Mouse (Mus musculus) midbrain, embryonic 12.5 days (tissue): ENCODE measurements at regions not wholly inside any gene's neighbourhood (a gene's known extent, or its start where the extent isn't known, plus 50 kb on each side); places are given as distances from the start of the nearest gene placed in this dataset. TPM values are rescaled to one million over a fixed set of nuclear protein-coding genes. Genes with fewer than 3 reads are reported as not detected.

Experiments
- ATAC-seq: fragments of 200-750 bp; cut with Nextera tagmentation; 2 replicates; pipeline ENCODE4 v1.8.0; 2017; ENCODE audit warnings: low read depth, moderate TSS enrichment, moderate library complexity; ENCODE audit not compliant: low FRiP score
- H3K27ac ChIP-seq: fragments of 300-500 bp; sonication (generic); replicated peaks from 2 replicates; pipeline ENCODE4 v1.5.1; 2016; ENCODE audit warnings: mild to moderate bottlenecking
- H3K27me3 ChIP-seq: fragments of 300-500 bp; sonication (generic); 2 replicates; pipeline ENCODE4 v1.6.1; 2016; ENCODE audit warnings: mild to moderate bottlenecking
- H3K36me3 ChIP-seq: fragments of 300-500 bp; sonication (generic); 2 replicates; pipeline ENCODE4 v1.6.1; 2016
- H3K4me1 ChIP-seq: fragments of 300-500 bp; sonication (generic); 2 replicates; pipeline ENCODE4 v1.6.1; 2016
- H3K4me2 ChIP-seq: fragments of 300-500 bp; sonication (generic); replicated peaks from 2 replicates; pipeline ENCODE4 v1.6.1; 2016; ENCODE audit warnings: mild to moderate bottlenecking, moderate library complexity
- H3K4me3 ChIP-seq: fragments of 300-500 bp; sonication (generic); 2 replicates; pipeline ENCODE4 v1.5.1; 2016; ENCODE audit warnings: mild to moderate bottlenecking
- H3K9ac ChIP-seq: fragments of 300-500 bp; sonication (generic); replicated peaks from 2 replicates; pipeline ENCODE4 v1.6.1; 2016; ENCODE audit warnings: mild to moderate bottlenecking, moderate library complexity
- H3K9me3 ChIP-seq: fragments of 300-500 bp; sonication (generic); 2 replicates; pipeline ENCODE4 v1.6.1; 2016; ENCODE audit warnings: mild to moderate bottlenecking
- WGBS: fragments of 180-500 bp; shearing (Covaris S2); methylation state at CpG from one replicate; pipeline ENCODE4 v1.1.7; 2016; 5-methylcytosine and 5-hydroxymethylcytosine counted together
- microRNA counts: library from miRNA; unstranded; fragments of <30 nt; microRNA quantifications from one replicate; lab custom pipeline; 2017
- microRNA-seq: library from miRNA; unstranded; fragments of <30 nt; microRNA quantifications from one replicate; pipeline ENCODE4, GENCODE M21; 2017

DNA sequence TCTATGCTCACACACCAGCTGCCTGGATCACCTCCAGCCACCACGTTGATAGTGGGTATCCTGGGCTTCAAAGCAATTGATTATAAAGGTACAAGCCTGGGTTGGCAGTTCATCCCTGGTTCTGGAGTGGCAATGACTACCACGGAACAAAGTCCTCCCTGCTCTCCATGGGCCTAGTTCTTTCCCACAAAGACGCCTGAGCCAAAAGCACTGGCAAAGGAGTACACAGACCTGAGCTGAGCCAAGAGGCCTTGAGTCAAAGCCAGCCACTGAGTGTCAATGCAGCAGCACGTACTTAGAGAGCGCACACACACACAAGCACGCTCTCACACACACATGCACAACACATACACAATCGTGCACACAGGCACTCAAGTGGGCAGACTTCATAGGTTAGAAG is 54.6 kb upstream of the Dio3 start:
- no peaks in the 10 kb centered on the region for H3K36me3 ChIP-seq

DNA sequence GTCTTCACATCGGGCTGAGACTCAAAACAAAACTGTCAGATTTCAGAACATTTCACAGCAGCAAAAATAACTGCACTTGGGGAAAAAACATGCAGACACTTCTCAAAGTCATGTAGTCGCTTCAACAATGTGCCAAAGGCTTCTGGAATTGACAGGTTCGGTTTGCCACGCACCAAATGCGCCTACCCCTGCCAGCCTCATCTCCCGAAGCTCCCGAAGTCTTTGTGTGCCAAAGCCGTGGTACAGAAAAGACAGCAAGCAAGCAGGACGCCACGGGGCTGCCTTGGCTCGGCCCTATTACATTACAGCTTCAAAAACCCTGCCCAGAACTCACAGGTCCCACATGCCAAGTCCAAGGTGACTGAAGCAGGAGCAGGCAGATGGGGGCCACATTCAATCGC is 50.9 kb upstream of the Dio3 start:
- Histone ChIP-seq H3K4me2 (no peak overlapping the region), H3K4me3 (no peak overlapping the region), H3K36me3 (no peaks in the 10 kb centered on the region), H3K4me1 (peaks cover 6% of the 10 kb centered on the region; the same call in 1 of the 2 replicates), H3K27ac (no peak overlapping the region), H3K27me3 (peaks cover 25% of the 10 kb centered on the region; the same call in 1 of the 2 replicates), H3K9me3 (no peaks in the 10 kb centered on the region), H3K9ac (no peak overlapping the region)
- ATAC-seq = no peak
- WGBS = 87% methylated on average over 12 of the region's 12 CpGs

More for the DNA sequence above, 54.6 kb upstream of the Dio3 start:
- no peak overlapping the region for H3K9ac ChIP-seq
- no peaks in the 10 kb centered on the region for H3K9me3 ChIP-seq
- H3K27ac ChIP-seq = no peak overlapping the region
- no peaks in the 10 kb centered on the region for H3K4me1 ChIP-seq
- no peak overlapping the region for H3K4me2 ChIP-seq
- H3K27me3 ChIP-seq = 0 out of 2 replicates have a peak, but pooled peaks cover 4% of the 10 kb centered on the region
- no peak overlapping the region for H3K4me3 ChIP-seq
- ATAC-seq = no peak
- 91% methylated on average over 7 of the region's 7 CpGs for WGBS

MicroRNA genes in the stretch of these regions (microRNA counts, 519-probe panel; counts per million panel counts)
- 5,348 counts per million, percentile 49 among the panel's probes with 10 or more counts for microRNA mmu-miR-1193 (lab: Ali Mortazavi, UCI)
- microRNA mmu-miR-1197 (lab: Ali Mortazavi, UCI) = not detected
- 4,964 counts per million, percentile 41 among the panel's probes with 10 or more counts for microRNA mmu-miR-134 (lab: Ali Mortazavi, UCI)
- 5,087 counts per million, percentile 44 among the panel's probes with 10 or more counts for microRNA mmu-miR-154 (lab: Ali Mortazavi, UCI)
- not detected for microRNA mmu-miR-299 (lab: Ali Mortazavi, UCI)
- microRNA mmu-miR-300 (lab: Ali Mortazavi, UCI) = 6,253 counts per million, percentile 67 among the panel's probes with 10 or more counts
- microRNA mmu-miR-3072 (lab: Ali Mortazavi, UCI) = not detected
- microRNA mmu-miR-323-3p (lab: Ali Mortazavi, UCI) = 5,169 counts per million, percentile 46 among the panel's probes with 10 or more counts
- microRNA mmu-miR-323-5p (lab: Ali Mortazavi, UCI) = not detected
- microRNA mmu-miR-329 (lab: Ali Mortazavi, UCI) = 7,199 counts per million, percentile 81 among the panel's probes with 10 or more counts
- microRNA mmu-miR-369-3p (lab: Ali Mortazavi, UCI) = 7,062 counts per million, percentile 79 among the panel's probes with 10 or more counts
- microRNA mmu-miR-369-5p (lab: Ali Mortazavi, UCI) = 5,073 counts per million, percentile 43 among the panel's probes with 10 or more counts
- 5,855 counts per million, percentile 58 among the panel's probes with 10 or more counts for microRNA mmu-miR-376a (lab: Ali Mortazavi, UCI)
- microRNA mmu-miR-376b (lab: Ali Mortazavi, UCI) = 6,732 counts per million, percentile 72 among the panel's probes with 10 or more counts
- 6,952 counts per million, percentile 76 among the panel's probes with 10 or more counts for microRNA mmu-miR-376c (lab: Ali Mortazavi, UCI)
- microRNA mmu-miR-377 (lab: Ali Mortazavi, UCI) = 5,567 counts per million, percentile 53 among the panel's probes with 10 or more counts
- not detected for microRNA mmu-miR-379 (lab: Ali Mortazavi, UCI)
- microRNA mmu-miR-380-3p (lab: Ali Mortazavi, UCI) = not detected
- not detected for microRNA mmu-miR-380-5p (lab: Ali Mortazavi, UCI)
- microRNA mmu-miR-381 (lab: Ali Mortazavi, UCI) = 5,841 counts per million, percentile 57 among the panel's probes with 10 or more counts
- 7,404 counts per million, percentile 84 among the panel's probes with 10 or more counts for microRNA mmu-miR-382 (lab: Ali Mortazavi, UCI)
- not detected for microRNA mmu-miR-409-3p (lab: Ali Mortazavi, UCI)
- 4,004 counts per million, percentile 22 among the panel's probes with 10 or more counts for microRNA mmu-miR-409-5p (lab: Ali Mortazavi, UCI)
- microRNA mmu-miR-410 (lab: Ali Mortazavi, UCI) = 5,978 counts per million, percentile 62 among the panel's probes with 10 or more counts
- microRNA mmu-miR-411 (lab: Ali Mortazavi, UCI) = 4,374 counts per million, percentile 28 among the panel's probes with 10 or more counts
- not detected for microRNA mmu-miR-412 (lab: Ali Mortazavi, UCI)
- microRNA mmu-miR-453 (lab: Ali Mortazavi, UCI) = not detected
- microRNA mmu-miR-485 (lab: Ali Mortazavi, UCI) = not detected
- 5,882 counts per million, percentile 60 among the panel's probes with 10 or more counts for microRNA mmu-miR-487b (lab: Ali Mortazavi, UCI)
- microRNA mmu-miR-494 (lab: Ali Mortazavi, UCI) = not detected
- microRNA mmu-miR-495 (lab: Ali Mortazavi, UCI) = 6,458 counts per million, percentile 69 among the panel's probes with 10 or more counts
- not detected for microRNA mmu-miR-496 (lab: Ali Mortazavi, UCI)
- microRNA mmu-miR-539 (lab: Ali Mortazavi, UCI) = 4,443 counts per million, percentile 31 among the panel's probes with 10 or more counts
- microRNA mmu-miR-541 (lab: Ali Mortazavi, UCI) = 4,004 counts per million, percentile 22 among the panel's probes with 10 or more counts
- 7,350 counts per million, percentile 83 among the panel's probes with 10 or more counts for microRNA mmu-miR-543 (lab: Ali Mortazavi, UCI)
- microRNA mmu-miR-544 (lab: Ali Mortazavi, UCI) = not detected
- microRNA mmu-miR-654-3p (lab: Ali Mortazavi, UCI) = not detected
- not detected for microRNA mmu-miR-654-5p (lab: Ali Mortazavi, UCI)
- microRNA mmu-miR-666-3p (lab: Ali Mortazavi, UCI) = not detected
- not detected for microRNA mmu-miR-666-5p (lab: Ali Mortazavi, UCI)
- 5,128 counts per million, percentile 45 among the panel's probes with 10 or more counts for microRNA mmu-miR-667 (lab: Ali Mortazavi, UCI)
- microRNA mmu-miR-668 (lab: Ali Mortazavi, UCI) = not detected
- microRNA mmu-miR-679 (lab: Ali Mortazavi, UCI) = not detected
- not detected for microRNA mmu-miR-758 (lab: Ali Mortazavi, UCI)
- not detected for microRNA mmu-miR-882 (lab: Ali Mortazavi, UCI)

Small RNA genes lying in the stretch of these regions (microRNA-seq; reads per million reads assigned to microRNA genes)
- gene Gm24321 (not detected), gene Gm25252 (not detected), gene Gm25750 (not detected), gene Gm27379 (not detected), gene Gm44322 (not detected), gene Mir1193 (1,353 reads per million, percentile 81 among the genes with 10 or more reads in this experiment), gene Mir1197 (4.6 reads per million, percentile 18 among the genes with 10 or more reads in this experiment), gene Mir134 (1,471 reads per million, percentile 82 among the genes with 10 or more reads in this experiment), gene Mir154 (1,359 reads per million, percentile 81 among the genes with 10 or more reads in this experiment), gene Mir299a (not detected), gene Mir299b (not detected), gene Mir300 (914 reads per million, percentile 77 among the genes with 10 or more reads in this experiment), gene Mir3072 (87.3 reads per million, percentile 49 among the genes with 10 or more reads in this experiment), gene Mir323 (1,483 reads per million, percentile 82 among the genes with 10 or more reads in this experiment), gene Mir329 (153 reads per million, percentile 58 among the genes with 10 or more reads in this experiment), gene Mir369 (7,170 reads per million, percentile 93 among the genes with 10 or more reads in this experiment), gene Mir376a (not detected), gene Mir376b (378 reads per million, percentile 67 among the genes with 10 or more reads in this experiment), gene Mir376c (686 reads per million, percentile 73 among the genes with 10 or more reads in this experiment), gene Mir377 (136 reads per million, percentile 55 among the genes with 10 or more reads in this experiment), gene Mir379 (2,933 reads per million, percentile 86 among the genes with 10 or more reads in this experiment), gene Mir380 (not detected), gene Mir381 (2,570 reads per million, percentile 85 among the genes with 10 or more reads in this experiment), gene Mir382 (4,428 reads per million, percentile 89 among the genes with 10 or more reads in this experiment), gene Mir409 (not detected), gene Mir410 (166 reads per million, percentile 59 among the genes with 10 or more reads in this experiment), gene Mir411 (6,433 reads per million, percentile 92 among the genes with 10 or more reads in this experiment), gene Mir412 (148 reads per million, percentile 58 among the genes with 10 or more reads in this experiment), gene Mir453 (not detected), gene Mir485 (348 reads per million, percentile 65 among the genes with 10 or more reads in this experiment), gene Mir487b (12,467 reads per million, percentile 96 among the genes with 10 or more reads in this experiment), gene Mir494 (626 reads per million, percentile 73 among the genes with 10 or more reads in this experiment), gene Mir495 (110 reads per million, percentile 52 among the genes with 10 or more reads in this experiment), gene Mir496a (197 reads per million, percentile 61 among the genes with 10 or more reads in this experiment), gene Mir539 (not detected), gene Mir541 (6,066 reads per million, percentile 92 among the genes with 10 or more reads in this experiment), gene Mir543 (902 reads per million, percentile 77 among the genes with 10 or more reads in this experiment), gene Mir544 (9.5 reads per million, percentile 26 among the genes with 10 or more reads in this experiment), gene Mir654 (not detected), gene Mir666 (113 reads per million, percentile 53 among the genes with 10 or more reads in this experiment), gene Mir667 (444 reads per million, percentile 69 among the genes with 10 or more reads in this experiment), gene Mir668 (114 reads per million, percentile 53 among the genes with 10 or more reads in this experiment), gene Mir679 (235 reads per million, percentile 62 among the genes with 10 or more reads in this experiment), gene Mir758 (113 reads per million, percentile 52 among the genes with 10 or more reads in this experiment), gene Mir882 (not detected)
